Mouse (Mus musculus): ENCODE data around the gene Cacna1i.

DNA sequence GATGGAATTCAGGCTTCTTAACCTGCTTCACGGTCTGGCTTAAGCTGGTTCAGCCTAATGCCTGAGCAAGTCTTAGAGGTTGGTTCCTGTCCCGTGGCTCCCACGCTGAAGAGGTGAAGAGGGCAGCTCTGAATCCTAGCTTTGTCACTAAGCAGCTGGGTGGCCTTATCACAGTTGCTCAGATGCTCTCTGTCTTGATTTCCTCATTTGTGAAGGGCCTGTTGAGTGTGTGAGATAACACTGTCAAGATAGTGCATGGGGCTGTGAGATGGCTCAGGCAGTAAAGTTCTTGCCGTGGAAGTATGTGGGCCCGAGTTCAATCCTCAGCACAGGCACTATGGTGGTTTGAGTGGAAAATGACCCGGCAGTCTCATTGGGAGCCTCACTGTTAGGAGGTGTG is 153.2 kb downstream of the Cacna1i start:
- no peak for TF ChIP-seq CTCF (IDR thresholded peaks at IDR 0.05; ENCODE audit: low read depth)
- no peak for TF ChIP-seq EP300 (IDR thresholded peaks at IDR 0.05; ENCODE audit: low read depth)

Measured in heart, postnatal 0 days (tissue).